Mouse (Mus musculus) spleen, postnatal 0 days (tissue): Measurements from ENCODE around the gene Npat. TPM values are rescaled to one million over a fixed set of nuclear protein-coding genes. Genes with fewer than 3 reads are reported as not detected.

ENCODE experiments used
- polyA plus RNA-seq: library from polyadenylated mRNA; unstranded; fragments of >200 nt; fragmentation: Nextera tagmentation; extraction: Ambion mirVana; gene quantifications from 2 replicates; pipeline ENCODE4 v1.2.1, GENCODE M21; 2015

Npat gene
- 8.1 and 9.0 TPM in 2 replicates for polyA plus RNA-seq

GRCm38 (mm10) chr9:53536558-53537320, at the start of gene Npat, which contains the start of gene Atm:
TSS of gene Npat (plus strand) at chr9:53537047.
TSS of gene Atm (minus strand) at chr9:53536740.

DNA sequence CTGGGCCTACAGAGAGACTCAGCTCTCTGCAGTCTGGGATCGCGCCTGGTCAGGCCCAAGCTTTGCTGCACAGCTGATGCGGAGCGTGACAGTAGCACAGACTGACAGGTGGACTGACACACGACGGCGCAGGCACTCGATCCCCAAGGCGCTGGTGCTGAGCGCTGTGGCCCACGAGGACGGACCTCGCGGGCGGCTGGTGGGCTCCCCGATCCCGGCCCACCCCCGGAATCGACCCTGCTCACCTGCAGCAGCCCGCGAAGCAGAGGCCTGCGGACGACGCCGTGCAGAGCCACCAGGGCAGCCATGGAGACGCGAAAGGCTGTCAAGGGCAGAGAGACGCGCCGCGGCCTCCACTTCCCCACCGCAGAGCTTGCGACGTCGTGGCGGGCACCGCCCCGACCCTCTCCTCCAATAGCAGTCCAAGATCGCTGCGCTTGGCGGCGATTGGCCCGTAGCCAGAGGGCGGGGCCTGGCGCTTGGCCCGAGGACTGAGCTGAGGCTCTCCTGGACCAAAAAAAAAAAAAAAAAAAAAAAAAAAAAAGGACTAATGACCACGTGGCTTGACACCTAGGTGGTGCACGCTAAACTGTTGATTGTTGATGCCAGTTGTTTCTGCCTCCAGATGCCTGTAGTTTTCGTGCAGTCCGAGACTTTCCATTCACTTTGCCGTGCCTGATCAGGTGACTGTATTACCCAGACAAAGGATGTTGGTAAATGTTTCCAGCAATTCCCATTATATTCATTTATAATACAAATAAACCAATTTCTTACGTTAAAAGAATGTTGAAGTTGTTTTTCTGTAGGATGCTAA, 73.3 kb downstream of the Npat start, which contains the start of gene Acat1:
Acat1 (minus strand) TSS at position 415 of the 814 bp plus-strand sequence.

Other genes with a start within 250 kb of the Npat start
- gene Exph5, start 235.4 kb upstream of the Npat start, polyA plus RNA-seq = 0.04 and 0.08 TPM in 2 replicates
- 6.1 and 9.6 TPM in 2 replicates for gene Kdelc2, start 153.0 kb upstream of the Npat start, polyA plus RNA-seq
- 1.9 and 2.1 TPM in 2 replicates for gene 4930550C14Rik, start 134.7 kb upstream of the Npat start, polyA plus RNA-seq
- 7.4 and 8.1 TPM in 2 replicates for gene Atm, start 307 bp upstream of the Npat start, polyA plus RNA-seq
- gene Acat1, start 73.3 kb downstream of the Npat start, polyA plus RNA-seq = 50.8 and 56.1 TPM in 2 replicates
- gene Cul5, start 133.0 kb downstream of the Npat start, polyA plus RNA-seq = 16.7 and 16.9 TPM in 2 replicates
- 1.0 and 1.1 TPM in 2 replicates for gene Rab39, start 169.2 kb downstream of the Npat start, polyA plus RNA-seq
- gene Slc35f2, start 234.5 kb downstream of the Npat start, polyA plus RNA-seq = 1.2 and 1.4 TPM in 2 replicates